Mouse (Mus musculus) naive thymus-derived CD4-positive, alpha-beta T cell, adult 2 months (primary cell): ENCODE data around the gene P2ry13.

ENCODE experiments used
- DNase-seq: peaks from one replicate; pipeline ENCODE4 v3.0.0-alpha.2; 2011; ENCODE audit warnings: low read depth

The P2ry13 gene

DNA sequence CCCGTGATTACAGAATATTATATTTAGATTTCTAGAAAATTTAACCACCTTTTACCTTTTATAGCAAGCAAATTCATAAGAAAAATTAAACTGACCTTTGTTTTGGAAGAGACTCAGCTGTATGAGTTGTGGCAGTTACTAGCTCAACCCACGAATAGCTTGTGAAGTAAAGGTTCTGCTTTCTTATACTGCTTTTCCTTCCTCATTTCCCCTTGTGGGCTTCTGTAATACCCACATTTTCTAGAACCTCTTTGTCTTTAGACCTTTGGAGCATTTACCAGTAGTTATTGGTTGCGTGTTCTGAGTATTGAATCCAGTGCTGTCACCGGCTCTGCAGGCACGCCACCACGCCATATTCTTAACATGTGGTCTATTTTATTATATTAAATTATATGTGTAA, at the start of gene P2ry13:
TSS of gene P2ry13 (minus strand) at position 156 of the 400 bp plus-strand sequence.
- DNase-seq = no peak

GRCm38 (mm10) chr3:59257740-59258664, 47.3 kb upstream of the P2ry13 start:
- peak; percentile 59 for DNase-seq

DNA sequence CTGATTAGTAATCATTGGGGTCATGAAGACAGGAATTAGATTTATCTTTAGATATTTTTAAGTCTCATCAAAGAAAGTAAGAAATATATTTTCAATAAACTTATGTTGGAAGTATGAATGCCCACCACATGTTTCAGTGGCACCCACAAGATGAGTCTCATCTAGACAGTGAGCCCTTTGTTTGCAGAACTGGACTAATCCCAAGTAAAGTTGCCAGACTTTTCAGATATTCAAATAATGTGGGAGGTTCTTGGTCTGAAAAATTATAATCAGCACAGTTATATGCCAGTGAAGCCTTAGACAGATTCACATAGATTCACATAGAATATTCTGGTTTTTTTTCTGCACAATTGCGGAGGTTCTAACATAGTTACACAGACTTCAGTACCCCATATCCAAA, 39.8 kb upstream of the P2ry13 start:
- DNase-seq = no peak

DNA sequence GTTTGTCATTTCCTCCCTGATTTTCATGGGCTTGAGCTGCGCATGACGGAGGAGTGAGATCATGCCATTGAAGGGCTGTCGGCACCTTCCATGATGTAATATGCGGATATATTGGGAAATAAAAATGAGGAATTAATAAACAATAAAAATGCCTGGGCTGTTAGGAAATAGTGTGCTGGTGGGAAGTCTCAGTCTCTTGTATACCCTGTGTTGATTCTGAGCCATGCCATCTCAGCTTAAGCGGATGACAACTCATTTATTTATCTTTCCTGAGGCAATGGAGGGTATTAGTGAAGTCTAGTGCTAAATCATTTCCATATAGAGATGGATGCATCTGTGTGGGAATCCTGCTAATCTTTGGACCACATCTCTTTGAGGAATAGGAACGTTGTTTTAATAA, 37.3 kb upstream of the P2ry13 start:
- no peak for DNase-seq

- no peak for DNase-seq
Observed at GRCm38 (mm10) chr3:59243384-59243783, 32.7 kb upstream of the P2ry13 start.

- DNase-seq = peak; percentile 73
Observed at GRCm38 (mm10) chr3:59234878-59235277, 24.2 kb upstream of the P2ry13 start.

DNA sequence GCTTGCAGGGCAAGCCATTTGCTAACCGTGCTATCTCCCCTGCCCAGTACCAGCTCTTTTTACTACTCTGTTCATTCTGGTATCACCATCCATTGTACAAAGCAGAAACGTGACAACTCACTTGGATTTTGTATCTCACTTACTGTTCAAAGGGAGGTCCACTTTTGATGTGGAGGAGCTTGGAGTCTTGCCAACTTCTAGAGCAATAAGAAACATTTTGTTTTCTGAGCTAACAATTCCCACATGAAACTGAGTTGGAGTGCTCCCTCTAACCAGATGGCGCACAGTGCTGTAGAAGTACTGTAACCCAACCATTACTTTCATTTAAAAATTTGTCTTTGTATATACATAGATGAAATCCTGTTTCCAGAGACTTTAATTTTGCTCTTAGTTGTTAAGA, 20.2 kb upstream of the P2ry13 start:
- peak; percentile 44 for DNase-seq

DNA sequence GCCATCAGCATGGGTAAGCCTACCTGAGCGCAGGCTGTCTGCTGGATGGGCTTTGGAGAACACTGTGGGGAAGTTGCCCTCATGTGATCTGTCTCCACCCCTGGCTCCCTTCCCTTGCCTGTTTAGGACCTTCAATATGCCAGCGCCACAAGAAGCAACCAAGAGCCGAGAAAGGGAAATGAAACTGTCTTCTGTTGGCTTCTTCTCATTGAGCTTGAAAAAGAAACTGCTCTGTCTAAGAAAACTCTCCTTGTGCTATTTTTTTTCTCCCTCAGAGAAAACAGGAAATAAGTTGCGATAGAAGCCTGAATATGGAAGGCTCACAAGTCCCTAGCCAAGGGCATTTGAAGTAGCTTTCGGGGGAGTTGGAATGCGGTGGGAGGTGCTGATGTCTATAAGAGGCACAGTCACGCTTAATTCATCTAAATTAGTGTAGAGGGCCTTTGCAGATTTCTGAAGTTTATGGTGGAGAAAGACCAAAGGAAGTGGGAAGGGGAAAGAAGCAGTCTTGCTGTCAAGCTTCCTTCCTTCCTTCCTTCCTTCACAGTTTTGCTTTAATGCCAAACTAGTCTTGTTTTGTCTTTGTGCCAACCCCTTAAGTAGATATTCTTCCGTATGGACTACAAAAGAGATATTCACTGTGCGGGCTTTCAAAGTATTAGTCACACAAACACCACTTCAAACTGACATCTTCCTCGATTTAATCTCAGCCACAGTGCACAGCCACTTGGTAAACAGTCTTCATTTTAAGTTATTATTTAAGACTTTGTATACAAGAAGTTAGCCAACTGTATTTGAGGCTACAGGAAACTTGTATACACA, 18.3 kb upstream of the P2ry13 start:
- DNase-seq = peak; percentile 69

DNA sequence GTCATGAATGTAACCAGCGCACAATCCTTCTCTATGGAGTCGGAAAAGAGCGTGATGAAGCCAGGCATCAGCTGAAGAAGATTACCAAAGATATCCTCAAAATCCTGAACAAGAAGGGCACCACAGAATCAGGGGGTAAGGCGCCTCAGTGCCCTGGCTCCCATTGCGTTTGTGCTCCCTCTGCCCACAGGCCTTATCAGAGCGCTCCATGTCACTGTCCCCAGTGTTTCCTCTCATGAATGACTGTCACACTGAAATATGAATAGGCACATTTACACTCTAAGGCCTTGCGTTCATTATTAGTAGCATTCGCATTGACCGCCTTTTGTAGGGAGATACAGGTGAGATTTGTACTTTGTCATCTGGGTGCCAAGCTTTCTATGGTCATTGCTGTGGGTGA, 17.0 kb upstream of the P2ry13 start:
- no peak for DNase-seq

GRCm38 (mm10) chr3:59225411-59225810, 14.7 kb upstream of the P2ry13 start:
- no peak for DNase-seq

GRCm38 (mm10) chr3:59222303-59222702, 11.6 kb upstream of the P2ry13 start:
- no peak for DNase-seq

DNA sequence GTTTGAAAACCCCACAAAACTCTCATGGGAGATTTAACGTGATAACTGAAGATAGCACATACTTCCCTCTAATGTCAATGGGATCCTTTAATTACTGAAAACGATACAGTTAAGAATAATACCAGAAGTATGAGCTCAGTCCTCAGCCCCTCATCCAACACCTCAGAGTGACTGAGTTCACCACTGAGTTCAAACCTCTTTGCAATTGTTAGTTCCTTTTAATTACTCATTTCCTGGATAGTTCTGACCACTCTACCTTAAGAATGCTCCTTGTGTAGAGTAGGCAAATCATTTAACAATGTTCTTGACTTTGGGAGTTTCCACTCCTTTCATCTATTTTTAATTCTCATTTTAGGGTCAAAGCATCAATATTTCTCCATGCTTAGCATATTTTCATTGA, 8.6 kb upstream of the P2ry13 start:
- DNase-seq = no peak

DNA sequence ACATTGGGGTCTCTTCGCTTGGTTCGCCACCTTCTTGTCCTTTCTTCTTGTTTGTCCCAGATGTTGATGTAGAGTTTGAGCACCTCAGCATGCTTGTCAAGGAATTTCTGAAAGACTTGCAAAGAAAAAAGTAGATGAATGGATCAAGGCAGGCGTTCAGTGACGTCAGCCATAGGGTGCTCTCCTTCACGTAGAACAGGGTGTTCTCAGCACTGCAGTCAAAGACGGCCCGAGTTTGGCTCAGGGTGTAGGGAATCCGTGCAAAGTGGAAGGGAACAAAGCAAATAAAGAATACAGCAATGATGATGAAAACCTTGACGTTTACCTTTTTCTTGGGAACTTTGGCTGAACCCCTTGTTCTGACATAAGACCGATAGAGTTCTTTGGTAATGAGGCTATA, 6.5 kb upstream of the P2ry13 start:
- no peak for DNase-seq

DNA sequence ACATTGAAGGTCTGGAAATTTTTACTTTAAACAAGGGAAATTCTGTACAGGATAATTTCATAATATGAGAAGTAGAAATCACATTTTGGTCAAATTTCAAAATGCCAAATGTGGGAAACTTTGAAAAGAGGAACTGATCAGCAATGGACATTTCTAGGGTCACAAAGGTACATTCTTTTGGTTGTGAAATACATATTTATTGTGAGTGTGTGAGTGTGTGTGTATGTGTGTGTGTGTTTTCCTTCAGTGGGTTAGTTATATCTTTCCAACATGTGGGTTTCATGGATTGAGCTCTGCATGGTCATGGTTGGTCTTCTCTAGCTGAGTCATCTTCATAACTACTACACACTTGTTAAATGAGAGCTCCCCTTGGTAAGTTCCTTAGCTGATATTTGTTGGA, 1.7 kb upstream of the P2ry13 start:
- DNase-seq = no peak

GRCm38 (mm10) chr3:59211784-59212183, 1.1 kb upstream of the P2ry13 start:
- no peak for DNase-seq

DNA sequence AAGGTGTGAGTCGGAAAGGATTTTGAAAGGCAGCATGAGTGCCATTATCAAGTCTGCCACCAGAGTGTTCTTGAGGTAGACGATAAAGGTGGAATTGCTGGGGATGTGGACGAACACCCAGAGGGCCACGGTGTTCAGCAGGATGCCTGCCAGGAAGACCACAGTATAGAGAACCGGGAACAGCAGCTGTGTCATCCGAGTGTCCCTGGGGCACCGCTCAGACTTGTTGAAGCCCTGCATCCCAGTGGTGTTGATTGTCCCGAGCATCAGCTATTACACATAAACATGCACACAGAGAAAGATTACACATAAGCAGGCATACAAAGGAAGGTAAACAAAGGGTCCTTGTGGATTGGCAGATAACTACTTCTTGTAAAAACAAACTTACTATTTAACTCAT, 593 bp downstream of the P2ry13 start:
- no peak for DNase-seq

DNA sequence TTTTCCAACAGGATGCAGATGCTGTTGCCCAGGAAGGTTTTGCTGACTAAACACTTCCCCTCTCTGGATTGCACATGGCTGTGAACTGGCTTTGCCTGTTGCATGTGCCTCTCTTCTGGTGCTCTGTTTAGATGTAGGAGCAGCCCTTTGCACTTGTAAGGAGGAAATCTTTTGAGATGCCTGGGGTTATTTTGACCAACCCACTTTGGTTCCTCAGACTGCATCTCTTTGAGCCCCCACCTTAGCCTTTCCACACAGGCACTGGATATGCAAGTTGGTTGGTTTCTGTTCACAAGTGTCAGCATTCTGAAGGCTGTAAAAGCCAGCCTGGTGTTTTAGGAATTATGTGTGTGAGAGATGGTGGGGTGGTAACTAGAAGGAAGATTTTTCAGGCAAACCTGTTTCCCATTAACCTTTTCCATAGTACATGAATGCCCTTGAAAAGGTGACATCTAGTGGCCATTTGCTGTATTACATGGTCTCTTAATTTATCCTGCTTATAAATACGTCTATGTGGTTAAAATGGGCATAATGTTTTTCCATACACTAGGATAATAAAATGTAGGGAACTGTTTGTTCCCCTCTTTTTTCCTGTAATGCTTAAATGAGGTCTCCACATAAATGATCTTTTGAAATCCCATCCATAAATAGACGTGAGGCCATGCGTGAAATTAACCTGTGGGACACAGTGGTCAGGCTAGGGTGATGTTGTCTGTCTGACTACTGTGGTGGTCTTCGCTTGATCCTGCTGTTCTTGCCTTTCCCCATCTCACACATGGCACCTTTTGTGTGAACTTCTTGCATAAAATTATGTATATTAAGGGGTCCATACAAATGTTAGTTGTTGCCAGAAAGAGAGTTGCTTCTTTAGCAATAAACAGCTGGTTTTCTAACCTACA, 1.8 kb downstream of the P2ry13 start:
- peak; percentile 80 for DNase-seq

- DNase-seq = peak; percentile 59
Observed at GRCm38 (mm10) chr3:59205941-59206340, 4.7 kb downstream of the P2ry13 start.

- DNase-seq = peak; percentile 11
Observed at GRCm38 (mm10) chr3:59204719-59205503, 5.8 kb downstream of the P2ry13 start.

DNA sequence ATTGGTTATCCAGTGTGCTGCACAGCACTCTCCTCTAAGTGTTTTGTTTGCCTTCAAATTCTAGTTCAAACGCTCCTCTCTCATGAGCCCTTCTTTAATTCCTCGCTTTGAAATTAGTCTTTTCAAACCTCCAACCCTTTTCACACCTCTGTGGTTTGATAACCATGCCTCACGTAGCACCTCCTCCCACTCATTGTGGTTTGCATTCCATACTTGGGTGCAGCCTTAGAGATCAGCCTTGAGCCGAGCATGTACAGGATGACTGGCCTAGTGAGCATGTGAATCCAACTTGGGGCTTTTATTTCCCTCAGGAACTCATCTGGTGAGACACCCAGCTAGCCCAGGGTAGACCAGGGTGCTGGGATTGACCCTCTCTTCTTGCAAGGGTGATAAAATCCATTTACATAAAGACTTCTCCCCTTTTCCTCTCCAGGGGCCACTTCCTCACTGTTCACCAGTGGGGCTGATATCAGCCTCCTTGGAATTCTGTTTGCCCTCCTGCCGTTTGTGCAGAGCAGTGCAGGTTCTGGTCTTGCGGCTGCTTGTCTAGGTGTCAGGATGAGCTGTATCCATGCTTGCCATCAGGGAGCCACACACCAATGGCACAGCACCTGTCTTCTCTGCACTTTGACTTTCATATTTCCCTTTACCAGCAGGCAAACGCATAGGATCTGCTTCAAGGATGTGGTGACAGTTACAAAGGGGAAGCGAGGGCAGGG, 6.7 kb downstream of the P2ry13 start:
- DNase-seq = peak; percentile 49
